Mouse (Mus musculus): ENCODE measurements around the gene Ip6k2.

DNA sequence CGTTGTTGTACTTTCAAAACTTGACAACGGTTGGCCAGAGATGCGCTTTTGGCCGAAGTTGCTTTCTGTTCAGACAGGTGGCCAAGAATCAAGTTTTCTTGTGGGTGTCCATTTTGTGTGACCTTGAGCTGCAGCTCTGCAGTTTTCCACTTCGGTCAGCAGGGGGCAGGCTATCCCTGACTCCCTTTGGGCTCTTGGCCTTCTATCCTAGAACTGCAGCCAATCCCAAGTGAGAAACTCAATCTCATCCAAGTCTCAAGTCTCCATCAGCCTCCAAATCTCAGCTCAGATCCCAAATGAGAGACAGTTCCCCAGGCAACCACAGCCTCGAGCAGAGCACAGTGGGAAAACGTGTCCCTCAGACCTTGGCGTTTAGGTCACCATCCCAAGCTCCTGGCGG, 30.3 kb upstream of the Ip6k2 start:
- TF ChIP-seq MAFK (IDR thresholded peaks at IDR 0.05; ENCODE audit: insufficient read depth, low read depth, low read length) (no peak), HCFC1 (IDR thresholded peaks at IDR 0.05; ENCODE audit: borderline replicate concordance, insufficient read depth, low read length) (no peak), ZC3H11A (IDR thresholded peaks at IDR 0.05; ENCODE audit: borderline replicate concordance, low read depth, low read length) (no peak), ZNF384 (IDR thresholded peaks at IDR 0.05; ENCODE audit: low read depth, low read length) (no peak), CHD2 (IDR thresholded peaks at IDR 0.05; ENCODE audit: low read depth, low read length) (no peak)
